Mouse (Mus musculus): Measurements from ENCODE around the gene L1td1.

DNA sequence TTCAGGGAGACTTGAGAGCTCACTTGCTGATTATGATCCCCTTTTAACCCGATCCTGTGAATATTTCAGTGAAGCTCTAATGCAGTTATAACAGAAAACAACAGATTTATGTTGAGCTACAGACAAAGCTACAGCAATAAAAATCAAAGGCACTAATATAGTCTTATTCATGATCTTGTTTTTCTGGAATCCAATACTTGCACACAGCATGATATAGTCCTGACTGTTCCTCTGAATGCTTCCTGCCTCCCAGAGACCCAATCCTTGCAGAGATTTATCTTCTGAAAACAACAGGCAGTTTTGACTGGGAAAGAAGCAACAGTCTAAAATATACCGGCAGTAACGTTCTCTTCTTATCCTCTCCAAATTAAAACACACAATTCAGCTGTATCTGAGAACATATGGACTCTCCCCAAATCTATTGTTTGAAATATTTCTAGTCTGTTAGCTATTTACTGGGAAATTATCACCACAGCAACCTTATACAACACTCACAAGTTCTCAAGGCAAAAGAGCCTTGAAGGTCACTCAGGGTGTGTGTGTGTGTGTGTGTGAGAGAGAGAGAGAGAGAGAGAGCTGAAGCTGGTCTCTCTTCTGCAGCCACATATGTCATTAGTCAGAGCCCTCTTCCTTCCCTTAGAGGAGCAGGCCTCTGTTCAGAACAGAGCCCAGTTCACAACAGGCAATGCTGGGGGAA lies 16.8 kb downstream of the L1td1 start:
- no peak for TF ChIP-seq CTCF (IDR thresholded peaks at IDR 0.05; ENCODE audit: extremely low read depth, insufficient read depth, insufficient read length, insufficient replicate concordance)
- no peak for TF ChIP-seq POLR2A (IDR thresholded peaks at IDR 0.05; ENCODE audit: low read depth, low read length)

Data from spleen, adult 2 months (tissue).